Mouse (Mus musculus): ENCODE data around the gene Prokr1. TPM values are rescaled to one million over a fixed set of nuclear protein-coding genes. Genes with fewer than 3 reads are reported as not detected.

Prokr1 gene
- polyA plus RNA-seq, 1 experiment from 2014 or later = 3.2 TPM

GRCm38 (mm10) chr6:87552054-87552807 is 38.3 kb downstream of the Prokr1 start:
- H3K27me3 ChIP-seq (ENCODE audit: control insufficient read depth, insufficient read depth, low read length) = no peaks in the 10 kb centered on the region
- WGBS = 63% methylated on average over 7 of the region's 7 CpGs
- no peaks in the 10 kb centered on the region for H3K36me3 ChIP-seq (ENCODE audit: control insufficient read depth, insufficient read depth, low read length)
- no peak overlapping the region for H3K4me2 ChIP-seq (ENCODE audit: low read depth, low read length)
- H3K9ac ChIP-seq (replicated peaks; ENCODE audit: low read depth, low read length) = no peak overlapping the region
- ATAC-seq (ENCODE audit: low read depth) = no peak
- no peak overlapping the region for H3K4me3 ChIP-seq (ENCODE audit: low read depth, low read length)
- H3K27ac ChIP-seq (ENCODE audit: low read depth, low read length) = no peak overlapping the region
- no peaks in the 10 kb centered on the region for H3K4me1 ChIP-seq (ENCODE audit: control insufficient read depth, insufficient read depth, low read length)
- H3K9me3 ChIP-seq (ENCODE audit: control insufficient read depth, low read length) = no peaks in the 10 kb centered on the region

- WGBS = 88% methylated on average over 7 of the region's 7 CpGs
- Histone ChIP-seq H3K27ac (ENCODE audit: low read depth, low read length) (no peak overlapping the region), H3K4me1 (ENCODE audit: control insufficient read depth, insufficient read depth, low read length) (no peaks in the 10 kb centered on the region), H3K9me3 (ENCODE audit: control insufficient read depth, low read length) (no peaks in the 10 kb centered on the region), H3K36me3 (ENCODE audit: control insufficient read depth, insufficient read depth, low read length) (no peaks in the 10 kb centered on the region), H3K4me3 (ENCODE audit: low read depth, low read length) (no peak overlapping the region), H3K4me2 (ENCODE audit: low read depth, low read length) (no peak overlapping the region), H3K27me3 (ENCODE audit: control insufficient read depth, insufficient read depth, low read length) (no peaks in the 10 kb centered on the region), H3K9ac (replicated peaks; ENCODE audit: low read depth, low read length) (no peak overlapping the region)
- no peak for ATAC-seq (ENCODE audit: low read depth)
Observed at GRCm38 (mm10) chr6:87547836-87548235, 42.7 kb downstream of the Prokr1 start.

GRCm38 (mm10) chr6:87547431-87547830 is 43.1 kb downstream of the Prokr1 start:
- H3K9me3 ChIP-seq (ENCODE audit: control insufficient read depth, low read length) = no peaks in the 10 kb centered on the region
- H3K4me3 ChIP-seq (ENCODE audit: low read depth, low read length) = no peak overlapping the region
- no peak for ATAC-seq (ENCODE audit: low read depth)
- no peaks in the 10 kb centered on the region for H3K27me3 ChIP-seq (ENCODE audit: control insufficient read depth, insufficient read depth, low read length)
- no peak overlapping the region for H3K4me2 ChIP-seq (ENCODE audit: low read depth, low read length)
- no peaks in the 10 kb centered on the region for H3K36me3 ChIP-seq (ENCODE audit: control insufficient read depth, insufficient read depth, low read length)
- no peaks in the 10 kb centered on the region for H3K4me1 ChIP-seq (ENCODE audit: control insufficient read depth, insufficient read depth, low read length)
- H3K9ac ChIP-seq (replicated peaks; ENCODE audit: low read depth, low read length) = no peak overlapping the region
- 90% methylated on average over 4 of the region's 4 CpGs for WGBS
- H3K27ac ChIP-seq (ENCODE audit: low read depth, low read length) = no peak overlapping the region

- H3K27me3 ChIP-seq (ENCODE audit: control insufficient read depth, insufficient read depth, low read length) = no peaks in the 10 kb centered on the region
- ATAC-seq (ENCODE audit: low read depth) = peak; percentile 90
- H3K4me1 ChIP-seq (ENCODE audit: control insufficient read depth, insufficient read depth, low read length) = no peaks in the 10 kb centered on the region
- H3K27ac ChIP-seq (ENCODE audit: low read depth, low read length) = no peak overlapping the region
- no peaks in the 10 kb centered on the region for H3K36me3 ChIP-seq (ENCODE audit: control insufficient read depth, insufficient read depth, low read length)
- H3K9ac ChIP-seq (replicated peaks; ENCODE audit: low read depth, low read length) = no peak overlapping the region
- no peaks in the 10 kb centered on the region for H3K9me3 ChIP-seq (ENCODE audit: control insufficient read depth, low read length)
- no peak overlapping the region for H3K4me2 ChIP-seq (ENCODE audit: low read depth, low read length)
- H3K4me3 ChIP-seq (ENCODE audit: low read depth, low read length) = no peak overlapping the region
- 7% methylated on average over 1 of the region's 1 CpGs for WGBS
Observed at GRCm38 (mm10) chr6:87545331-87546217, 45.0 kb downstream of the Prokr1 start.

- H3K9me3 ChIP-seq (ENCODE audit: control insufficient read depth, low read length) = no peaks in the 10 kb centered on the region
Observed at GRCm38 (mm10) chr6:87542027-87542426, 48.5 kb downstream of the Prokr1 start.

GRCm38 (mm10) chr6:87541171-87541571 is 49.4 kb downstream of the Prokr1 start:
- H3K4me3 ChIP-seq (ENCODE audit: low read depth, low read length) = no peak overlapping the region
- H3K9me3 ChIP-seq (ENCODE audit: control insufficient read depth, low read length) = no peaks in the 10 kb centered on the region
- H3K27me3 ChIP-seq (ENCODE audit: control insufficient read depth, insufficient read depth, low read length) = no peaks in the 10 kb centered on the region
- H3K27ac ChIP-seq (ENCODE audit: low read depth, low read length) = no peak overlapping the region
- no peaks in the 10 kb centered on the region for H3K36me3 ChIP-seq (ENCODE audit: control insufficient read depth, insufficient read depth, low read length)
- no peak overlapping the region for H3K9ac ChIP-seq (replicated peaks; ENCODE audit: low read depth, low read length)
- ATAC-seq (ENCODE audit: low read depth) = no peak
- no peaks in the 10 kb centered on the region for H3K4me1 ChIP-seq (ENCODE audit: control insufficient read depth, insufficient read depth, low read length)
- H3K4me2 ChIP-seq (ENCODE audit: low read depth, low read length) = no peak overlapping the region
- WGBS = 91% methylated on average over 6 of the region's 6 CpGs

More at GRCm38 (mm10) chr6:87542027-87542426, 48.5 kb downstream of the Prokr1 start:
- H3K36me3 ChIP-seq (ENCODE audit: control insufficient read depth, insufficient read depth, low read length) = no peaks in the 10 kb centered on the region
- no peak overlapping the region for H3K9ac ChIP-seq (replicated peaks; ENCODE audit: low read depth, low read length)
- no peaks in the 10 kb centered on the region for H3K27me3 ChIP-seq (ENCODE audit: control insufficient read depth, insufficient read depth, low read length)
- no peak overlapping the region for H3K4me2 ChIP-seq (ENCODE audit: low read depth, low read length)
- H3K4me3 ChIP-seq (ENCODE audit: low read depth, low read length) = no peak overlapping the region
- H3K4me1 ChIP-seq (ENCODE audit: control insufficient read depth, insufficient read depth, low read length) = no peaks in the 10 kb centered on the region
- WGBS = 78% methylated on average over 9 of the region's 9 CpGs
- H3K27ac ChIP-seq (ENCODE audit: low read depth, low read length) = no peak overlapping the region
- no peak for ATAC-seq (ENCODE audit: low read depth)

GRCm38 (mm10) chr6:87538376-87539270 is 51.9 kb downstream of the Prokr1 start:
- no peak overlapping the region for H3K4me3 ChIP-seq (ENCODE audit: low read depth, low read length)
- H3K4me1 ChIP-seq (ENCODE audit: control insufficient read depth, insufficient read depth, low read length) = no peaks in the 10 kb centered on the region
- no peak overlapping the region for H3K4me2 ChIP-seq (ENCODE audit: low read depth, low read length)
- no peak for ATAC-seq (ENCODE audit: low read depth)
- WGBS = 82% methylated on average over 15 of the region's 15 CpGs
- H3K9ac ChIP-seq (replicated peaks; ENCODE audit: low read depth, low read length) = no peak overlapping the region
- no peaks in the 10 kb centered on the region for H3K36me3 ChIP-seq (ENCODE audit: control insufficient read depth, insufficient read depth, low read length)
- H3K27me3 ChIP-seq (ENCODE audit: control insufficient read depth, insufficient read depth, low read length) = no peaks in the 10 kb centered on the region
- no peaks in the 10 kb centered on the region for H3K9me3 ChIP-seq (ENCODE audit: control insufficient read depth, low read length)
- no peak overlapping the region for H3K27ac ChIP-seq (ENCODE audit: low read depth, low read length)

- H3K4me1 ChIP-seq (ENCODE audit: control insufficient read depth, insufficient read depth, low read length) = no peaks in the 10 kb centered on the region
- no peak for ATAC-seq (ENCODE audit: low read depth)
- H3K4me3 ChIP-seq (ENCODE audit: low read depth, low read length) = no peak overlapping the region
- no peak overlapping the region for H3K9ac ChIP-seq (replicated peaks; ENCODE audit: low read depth, low read length)
- no peaks in the 10 kb centered on the region for H3K36me3 ChIP-seq (ENCODE audit: control insufficient read depth, insufficient read depth, low read length)
- no peaks in the 10 kb centered on the region for H3K27me3 ChIP-seq (ENCODE audit: control insufficient read depth, insufficient read depth, low read length)
- H3K27ac ChIP-seq (ENCODE audit: low read depth, low read length) = no peak overlapping the region
- WGBS = 70% methylated on average over 5 of the region's 5 CpGs
- H3K9me3 ChIP-seq (ENCODE audit: control insufficient read depth, low read length) = no peaks in the 10 kb centered on the region
- H3K4me2 ChIP-seq (ENCODE audit: low read depth, low read length) = no peak overlapping the region
Observed at GRCm38 (mm10) chr6:87537678-87538077, 52.9 kb downstream of the Prokr1 start.

Measured in neural tube, embryonic 14.5 days (tissue).